Mouse (Mus musculus) testis, adult 2 months (tissue): ENCODE measurements around the gene Echdc3.

ENCODE experiments used
- CTCF ChIP-seq: fragments of 200-500 bp; IDR thresholded peaks from 2 replicates; pipeline ENCODE4 v1.5.1; 2012; ENCODE audit warnings: low read depth, mild to moderate bottlenecking, inconsistent platforms, low read length, moderate library complexity; ENCODE audit not compliant: control insufficient read depth, insufficient read depth, insufficient replicate concordance
- POLR2A ChIP-seq: fragments of 200-500 bp; IDR thresholded peaks from 2 replicates; pipeline ENCODE4 v1.6.1; 2012; ENCODE audit warnings: low read depth, mild to moderate bottlenecking, inconsistent platforms, low read length, moderate library complexity; ENCODE audit not compliant: control insufficient read depth

- TF ChIP-seq CTCF (no peak), POLR2A (no peak)
Measured at GRCm38 (mm10) chr2:6146901-6147300, 65.9 kb downstream of the Echdc3 start.
